Comparison of ENCODE assay signal across 9 mouse cellular contexts in the genomic region with DNA sequence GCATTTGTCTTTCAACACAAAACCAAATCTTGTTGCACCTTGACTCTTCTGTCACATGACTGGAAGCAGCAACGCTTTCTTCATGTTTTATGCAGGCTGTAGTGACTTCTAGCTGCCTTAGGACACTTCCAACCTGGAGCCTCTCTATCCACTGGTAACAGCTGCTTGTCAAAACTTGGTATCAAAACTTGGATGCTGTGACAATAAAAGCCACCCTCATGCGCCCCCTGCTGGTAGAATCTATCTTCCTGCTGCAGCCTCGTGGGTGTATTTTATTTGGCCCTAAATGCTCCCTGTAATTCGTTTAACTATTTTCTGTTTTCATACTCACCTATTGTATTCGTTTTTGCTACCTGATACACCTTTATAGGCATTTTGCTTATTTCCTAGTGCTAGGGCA. TPM values are rescaled to one million over a fixed set of nuclear protein-coding genes. Genes with fewer than 3 reads are reported as not detected.
DNase-seq lines count a peak whose midpoint lies in the region; ATAC-seq lines count a peak whose summit lies in the region.
"Had no signal": no experiment of that assay in that cellular context is flagged by ENCODE, and none has a peak within 500 bp of the region (broad histone marks: within the 10 kb centered on the region; RNA-seq: fewer than 3 reads in every experiment).

No protein-coding gene starts in this region.

- no peaks in the 10 kb centered on the region for H3K4me1 ChIP-seq in kidney, embryonic 16.5 days (ENCODE audit: insufficient read depth, low read length)
- peaks cover 12% of the 10 kb centered on the region; the same call in 1 of the 2 replicates for H3K4me1 ChIP-seq in embryonic facial prominence, embryonic 10.5 days
- peaks cover 4% of the 10 kb centered on the region; the same call in 1 of the 2 replicates for H3K4me1 ChIP-seq in hindbrain, embryonic 14.5 days (replicated peaks; ENCODE audit: control insufficient read depth, insufficient read depth, low read length)
- peaks cover 5% of the 10 kb centered on the region; the same call in 1 of the 2 replicates for H3K4me1 ChIP-seq in limb, embryonic 11.5 days (ENCODE audit: control insufficient read depth, insufficient read depth, low read length)

- H3K4me2 ChIP-seq in kidney, embryonic 16.5 days (replicated peaks; ENCODE audit: low read depth, low read length) = no peak overlapping the region
- no peak overlapping the region for H3K4me2 ChIP-seq in hindbrain, embryonic 14.5 days (replicated peaks)
- no peak overlapping the region for H3K4me2 ChIP-seq in limb, embryonic 11.5 days (ENCODE audit: low read depth, severe bottlenecking)

- H3K27me3 ChIP-seq in kidney, embryonic 16.5 days (ENCODE audit: insufficient read depth, low read length) = no peaks in the 10 kb centered on the region; the same call in 1 of the 2 replicates
- H3K27me3 ChIP-seq in embryonic facial prominence, embryonic 10.5 days (replicated peaks; ENCODE audit: low read depth, poor library complexity, severe bottlenecking) = no peaks in the 10 kb centered on the region
- H3K27me3 ChIP-seq in hindbrain, embryonic 14.5 days (ENCODE audit: control insufficient read depth, insufficient read depth, low read length) = no peaks in the 10 kb centered on the region
- H3K27me3 ChIP-seq in limb, embryonic 11.5 days (ENCODE audit: control insufficient read depth, insufficient read depth, low read length) = no peaks in the 10 kb centered on the region

- peak; percentile 64 for DNase-seq in kidney, adult 11 months
- DNase-seq in adrenal gland, postnatal 10 days = peak; percentile 90
- peak; percentile 83 for DNase-seq in embryonic facial prominence, embryonic 10.5 days (ENCODE audit: low spot score)
- peak; percentile 81 for DNase-seq in hindbrain, embryonic 14.5 days (ENCODE audit: low spot score)
- DNase-seq in limb, embryonic 11.5 days (ENCODE audit: low spot score) = peak; percentile 88
- peak; percentile 15 for DNase-seq in ovary, adult 18-20 months (ENCODE audit: low spot score)
- DNase-seq in thymus, postnatal 0 days (ENCODE audit: low spot score) = peak; percentile 72

- H3K4me3 ChIP-seq in kidney, embryonic 16.5 days (ENCODE audit: low read length) = no peak overlapping the region
- H3K4me3 ChIP-seq in embryonic facial prominence, embryonic 10.5 days = no peak overlapping the region
- H3K4me3 ChIP-seq in hindbrain, embryonic 14.5 days (replicated peaks; ENCODE audit: low read length) = no peak overlapping the region
- no peak overlapping the region for H3K4me3 ChIP-seq in limb, embryonic 11.5 days (ENCODE audit: low read depth, low read length)

- 16% methylated on average over 5 of the region's 5 CpGs for WGBS in kidney, embryonic 16.5 days
- 21% methylated on average over 5 of the region's 5 CpGs for WGBS in embryonic facial prominence, embryonic 10.5 days
- 18% methylated on average over 5 of the region's 5 CpGs for WGBS in hindbrain, embryonic 14.5 days
- 18% methylated on average over 5 of the region's 5 CpGs for WGBS in limb, embryonic 11.5 days

- no peaks in the 10 kb centered on the region for H3K9me3 ChIP-seq in kidney, embryonic 16.5 days (ENCODE audit: low read length)
- H3K9me3 ChIP-seq in embryonic facial prominence, embryonic 10.5 days = no peaks in the 10 kb centered on the region
- no peaks in the 10 kb centered on the region for H3K9me3 ChIP-seq in hindbrain, embryonic 14.5 days (ENCODE audit: control insufficient read depth, low read length)
- H3K9me3 ChIP-seq in limb, embryonic 11.5 days (ENCODE audit: control insufficient read depth, low read length) = no peaks in the 10 kb centered on the region

- no peak overlapping the region for H3K27ac ChIP-seq in kidney, embryonic 16.5 days (ENCODE audit: low read length)
- H3K27ac ChIP-seq in embryonic facial prominence, embryonic 10.5 days (replicated peaks) = no peak overlapping the region
- H3K27ac ChIP-seq in hindbrain, embryonic 14.5 days = no peak overlapping the region
- no peak overlapping the region for H3K27ac ChIP-seq in limb, embryonic 11.5 days (replicated peaks; ENCODE audit: low read depth, low read length)
- H3K27ac ChIP-seq: macrophage had no signal

- no peak for ATAC-seq in kidney, embryonic 16.5 days (ENCODE audit: low FRiP score, low TSS enrichment)
- no peak for ATAC-seq in hindbrain, embryonic 14.5 days (ENCODE audit: low FRiP score)
- no peak for ATAC-seq in limb, embryonic 11.5 days (ENCODE audit: insufficient number of reproducible peaks, low FRiP score, low TSS enrichment, low read depth)

- no peak overlapping the region for H3K9ac ChIP-seq in kidney, embryonic 16.5 days (replicated peaks; ENCODE audit: low read length)
- no peak overlapping the region for H3K9ac ChIP-seq in hindbrain, embryonic 14.5 days
- H3K9ac ChIP-seq in limb, embryonic 11.5 days (ENCODE audit: low read length) = no peak overlapping the region

- H3K36me3 ChIP-seq in kidney, embryonic 16.5 days (ENCODE audit: insufficient read depth, low read length) = no peaks in the 10 kb centered on the region
- H3K36me3 ChIP-seq in embryonic facial prominence, embryonic 10.5 days (replicated peaks) = no peaks in the 10 kb centered on the region
- H3K36me3 ChIP-seq in hindbrain, embryonic 14.5 days (replicated peaks; ENCODE audit: control insufficient read depth, insufficient read depth) = no peaks in the 10 kb centered on the region
- no peaks in the 10 kb centered on the region for H3K36me3 ChIP-seq in limb, embryonic 11.5 days (ENCODE audit: control insufficient read depth, insufficient read depth, low read length)

RNA-seq across cellular contexts. Expression of a gene that starts 9.3 kb away (rescaled TPM):
- polyA plus RNA-seq in kidney, embryonic 16.5 days (2015; fragmentation: Nextera tagmentation; extraction: Ambion mirVana) = 27.5 and 28.1 TPM in 2 replicates
- 100 to 1,000 TPM in 1 of 2 experiments, 10 to 100 TPM in 1; 79.3 to 173 TPM for total RNA-seq in adrenal gland, postnatal 10 days (2021)
- polyA plus RNA-seq in embryonic facial prominence, embryonic 10.5 days (2016; fragmentation: Nextera tagmentation; extraction: Ambion mirVana) = 27.0 and 28.2 TPM in 2 replicates
- polyA plus RNA-seq in hindbrain, embryonic 14.5 days (2014; fragmentation: Nextera tagmentation; extraction: Ambion mirVana) = 76.6 and 84.5 TPM in 2 replicates
- polyA plus RNA-seq in limb, embryonic 11.5 days (2014; fragmentation: Nextera tagmentation; extraction: Ambion mirVana) = 23.3 and 29.2 TPM in 2 replicates
- polyA plus RNA-seq in thymus, postnatal 0 days (2015; fragmentation: Nextera tagmentation; extraction: Ambion mirVana) = 7.3 and 8.8 TPM in 2 replicates

RNA-seq across cellular contexts. Expression of a gene that starts 21.8 kb away (rescaled TPM):
- polyA plus RNA-seq in kidney, embryonic 16.5 days (2015; fragmentation: Nextera tagmentation; extraction: Ambion mirVana) = 138 and 147 TPM in 2 replicates
- total RNA-seq in adrenal gland, postnatal 10 days (2021) = 10 to 100 TPM; 78.5 to 85.2 TPM
- polyA plus RNA-seq in embryonic facial prominence, embryonic 10.5 days (2016; fragmentation: Nextera tagmentation; extraction: Ambion mirVana) = 119 and 122 TPM in 2 replicates
- 110 and 111 TPM in 2 replicates for polyA plus RNA-seq in hindbrain, embryonic 14.5 days (2014; fragmentation: Nextera tagmentation; extraction: Ambion mirVana)
- polyA plus RNA-seq in limb, embryonic 11.5 days (2014; fragmentation: Nextera tagmentation; extraction: Ambion mirVana) = 153 TPM in 2 replicates
- polyA plus RNA-seq in thymus, postnatal 0 days (2015; fragmentation: Nextera tagmentation; extraction: Ambion mirVana) = 108 and 112 TPM in 2 replicates

Comparison
In these comparisons a context has a peak if more than half of its experiments do, and no peak if none do; other contexts are left out.
1. DNase-seq: peak in every context shown above with its lines; median percentile 90 in adrenal gland, postnatal 10 days; 88 in limb, embryonic 11.5 days; 83 in embryonic facial prominence, embryonic 10.5 days; 81 in hindbrain, embryonic 14.5 days; 72 in thymus, postnatal 0 days; 64 in kidney, adult 11 months; 15 in ovary, adult 18-20 months.